Mouse (Mus musculus) CH12.LX (cell line): ENCODE data around the gene Scaf4.

ENCODE experiments used
- CHD2 ChIP-seq: IDR thresholded peaks from 2 replicates; pipeline ENCODE4 v1.6.1; 2011; ENCODE audit warnings: low read length, improper control_type of control experiment
- CTCF ChIP-seq, 2 experiments: IDR thresholded peaks in 1 of 2; conservative IDR thresholded peaks in 1 of 2; 2 replicates each; pipeline ENCODE4 v1.5.1; 2011 to 2012; ENCODE audit warnings: low read depth in 2 of 2, low read length in 2 of 2, improper control_type of control experiment in 1 of 2, inconsistent platforms in 1 of 2, mild to moderate bottlenecking in 1 of 2, moderate library complexity in 1 of 2
- E2F4 ChIP-seq: IDR thresholded peaks from 2 replicates; pipeline ENCODE4 v1.6.1; 2011; ENCODE audit warnings: low read depth, low read length, improper control_type of control experiment; ENCODE audit not compliant: insufficient replicate concordance
- EP300 ChIP-seq: IDR thresholded peaks from 2 replicates; pipeline ENCODE4 v1.6.1; 2011; ENCODE audit warnings: low read length, improper control_type of control experiment
- ETS1 ChIP-seq: conservative IDR thresholded peaks from 2 replicates; pipeline ENCODE4 v1.6.1; 2012; ENCODE audit warnings: low read depth, mild to moderate bottlenecking, inconsistent platforms, low read length, improper control_type of control experiment, moderate library complexity
- MAZ ChIP-seq: IDR thresholded peaks from 2 replicates; pipeline ENCODE4 v1.6.1; 2012; ENCODE audit warnings: low read depth, mild to moderate bottlenecking, inconsistent platforms, low read length, improper control_type of control experiment, moderate library complexity
- MYC ChIP-seq: IDR thresholded peaks from 2 replicates; pipeline ENCODE4 v1.6.1; 2011; ENCODE audit warnings: low read depth, mild to moderate bottlenecking, improper control_type of control experiment, low read length
- POLR2A ChIP-seq: IDR thresholded peaks from 2 replicates; pipeline ENCODE4 v1.6.1; 2011; ENCODE audit warnings: low read depth, mild to moderate bottlenecking, improper control_type of control experiment, low read length
- POLR2AphosphoS2 ChIP-seq: IDR thresholded peaks from 2 replicates; pipeline ENCODE4 v1.6.1; 2011; ENCODE audit warnings: low read depth, low read length, improper control_type of control experiment
- RAD21 ChIP-seq: IDR thresholded peaks from 2 replicates; pipeline ENCODE4 v1.6.1; 2011; ENCODE audit warnings: low read depth, mild to moderate bottlenecking, low read length, improper control_type of control experiment, moderate library complexity
- SIN3A ChIP-seq: IDR thresholded peaks from 2 replicates; pipeline ENCODE4 v1.6.1; 2012; ENCODE audit warnings: low read length, improper control_type of control experiment, inconsistent platforms
- TCF12 ChIP-seq: IDR thresholded peaks from 2 replicates; pipeline ENCODE4 v1.6.1; 2014; ENCODE audit warnings: low read depth, mild to moderate bottlenecking, inconsistent platforms, low read length, improper control_type of control experiment
- UBTF ChIP-seq: IDR thresholded peaks from 2 replicates; pipeline ENCODE4 v1.6.1; 2012; ENCODE audit warnings: low read depth, mild to moderate bottlenecking, inconsistent platforms, low read length, improper control_type of control experiment, moderate library complexity
- USF1 ChIP-seq: IDR thresholded peaks from 2 replicates; pipeline ENCODE4 v1.6.1; 2014; ENCODE audit warnings: low read depth, mild to moderate bottlenecking, inconsistent platforms, low read length, improper control_type of control experiment

DNA sequence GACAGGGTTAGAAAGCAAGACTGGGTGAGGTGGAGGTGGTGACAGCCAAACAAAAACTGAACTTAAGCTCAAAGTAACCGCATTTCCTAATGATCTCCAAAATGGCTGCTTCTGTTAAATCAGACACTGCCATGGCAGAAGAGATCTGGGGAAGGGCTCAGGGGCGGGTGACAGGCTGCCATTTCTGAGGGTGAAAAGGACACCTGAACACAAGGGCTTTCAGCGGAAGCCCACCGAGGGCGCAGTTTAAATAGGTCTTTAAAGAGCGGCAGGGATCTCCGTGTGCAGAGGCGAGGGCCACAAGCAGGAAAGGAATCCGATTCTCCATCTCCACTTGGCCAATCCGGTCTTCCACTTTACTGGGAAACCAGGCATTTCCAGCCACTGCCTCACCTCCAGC lies 50.6 kb downstream of the Scaf4 start:
- TF ChIP-seq POLR2A = no peak
- no peak for TF ChIP-seq CTCF (conservative IDR thresholded peaks at IDR 0.05 in 1 of 2, IDR thresholded peaks at IDR 0.05 in 1 of 2; ENCODE audit: low read depth in 2 of 2, low read length in 2 of 2)
- no peak for TF ChIP-seq CHD2
- TF ChIP-seq E2F4 = no peak
- TF ChIP-seq USF1 = no peak
- TF ChIP-seq EP300 = no peak
- TF ChIP-seq ETS1 = no peak
- no peak for TF ChIP-seq TCF12
- TF ChIP-seq POLR2AphosphoS2 = no peak
- TF ChIP-seq MAZ = no peak
- TF ChIP-seq SIN3A = no peak
- no peak for TF ChIP-seq UBTF
- no peak for TF ChIP-seq MYC
- TF ChIP-seq RAD21 = no peak
